Mouse (Mus musculus) ovary, postnatal 14 days (tissue): ENCODE results near the gene Polr2j.
A peak's percentile ranks its signal among the peaks of the same experiment; 100 is the strongest.
"Not testable (repeated sequence)": the region's sequence is repeated elsewhere in the genome, so short reads cannot be mapped to it uniquely, and the experiment has no call there.

Source experiments
- DNase-seq: peaks from one replicate; pipeline ENCODE4 v3.0.0; 2022; ENCODE audit warnings: low spot score

The Polr2j gene

DNA sequence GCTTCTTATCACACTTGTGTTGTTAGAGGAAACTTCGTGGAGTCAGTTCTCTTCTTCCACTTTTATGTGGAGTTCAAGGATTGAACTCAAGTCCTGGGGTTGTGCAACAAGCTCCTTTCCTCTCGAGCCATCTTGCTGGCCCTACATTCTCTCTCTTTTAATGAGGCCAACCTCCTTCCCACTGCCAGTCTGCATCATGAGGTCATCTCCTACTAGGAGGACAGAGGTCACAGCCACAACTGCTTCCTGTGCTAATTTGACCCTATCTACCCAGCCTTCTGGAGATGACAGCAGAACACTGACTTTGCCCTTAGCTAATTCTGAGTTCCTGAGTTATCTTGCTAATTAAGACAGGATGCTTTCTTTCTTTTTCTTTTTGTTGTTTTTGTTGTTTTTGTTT is 7.9 kb upstream of the Polr2j start:
- DNase-seq = no peak

DNA sequence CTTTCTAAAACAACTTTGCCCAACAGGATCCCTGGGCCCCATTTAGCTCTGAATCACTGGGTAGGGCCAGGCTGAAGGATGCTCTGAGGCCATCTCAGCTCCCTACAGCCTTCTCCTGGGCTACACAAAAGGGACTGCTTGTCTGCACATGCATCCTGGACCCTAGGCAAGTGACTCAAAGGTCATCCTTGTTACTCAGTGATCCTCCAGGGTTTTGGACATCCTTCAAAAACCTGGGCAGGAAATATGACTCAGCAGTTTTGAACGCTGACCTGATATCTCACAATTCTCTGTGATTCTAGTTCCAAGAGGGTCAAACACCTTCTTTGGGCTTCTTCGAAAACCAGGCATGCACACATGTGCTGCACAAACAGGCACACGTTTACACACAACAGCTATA is 7.4 kb upstream of the Polr2j start:
- DNase-seq = no peak

DNA sequence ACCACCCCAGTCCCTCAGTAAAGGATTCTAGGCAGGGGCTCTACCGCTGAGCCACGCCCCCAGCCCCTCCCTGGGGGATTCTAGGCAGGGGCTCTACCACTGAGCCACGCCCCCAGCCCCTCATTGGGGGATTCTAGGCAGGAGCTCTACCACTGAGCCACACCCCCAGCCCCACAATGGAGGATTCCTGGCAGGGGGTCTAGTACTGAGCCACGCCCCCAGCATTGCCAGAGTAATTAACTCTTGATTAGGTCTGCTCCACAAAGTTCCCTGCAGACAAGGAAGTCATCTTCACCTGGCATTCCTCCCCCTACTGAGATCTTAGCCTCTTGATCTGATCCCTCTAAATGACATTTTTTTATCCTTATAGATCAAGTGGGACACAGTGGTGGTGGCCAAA is 2.9 kb upstream of the Polr2j start:
- DNase-seq = not testable (repeated sequence)

DNA sequence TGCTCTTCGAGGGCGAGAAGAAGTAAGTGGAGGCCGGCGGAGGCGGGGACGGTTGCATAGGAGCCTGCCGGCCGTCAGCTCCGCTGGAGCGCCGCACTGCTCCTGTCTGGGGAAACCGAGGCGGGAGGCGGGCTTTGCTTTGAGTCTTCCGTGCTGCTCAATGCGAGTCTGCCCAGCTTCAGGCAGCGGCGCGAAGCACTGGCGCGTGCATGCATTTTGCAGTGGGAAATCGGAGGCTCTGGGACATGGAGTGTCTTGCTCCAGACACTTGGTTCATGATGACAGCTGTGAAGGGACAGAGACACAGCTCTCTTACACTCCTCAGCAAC is 317 bp downstream of the Polr2j start:
- no peak for DNase-seq

DNA sequence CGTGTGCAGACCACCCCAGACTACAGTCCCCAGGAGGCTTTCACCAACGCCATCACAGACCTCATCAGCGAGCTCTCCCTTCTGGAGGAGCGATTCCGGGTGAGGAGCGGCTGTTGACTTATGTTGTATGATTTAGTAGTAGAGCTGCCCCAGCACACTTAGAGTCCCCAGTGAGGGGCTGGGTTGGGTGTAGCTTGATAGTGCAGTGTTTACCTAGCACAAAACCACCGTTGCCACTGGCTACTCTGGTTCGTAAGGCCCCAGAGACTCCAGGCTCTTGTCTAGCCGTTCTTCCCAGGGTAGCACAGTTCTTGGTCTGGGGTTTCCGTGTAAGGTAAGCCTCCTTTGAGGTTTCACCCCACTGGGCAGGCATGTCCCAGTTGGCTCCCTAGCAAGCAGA is 5.7 kb downstream of the Polr2j start:
- no peak for DNase-seq

DNA sequence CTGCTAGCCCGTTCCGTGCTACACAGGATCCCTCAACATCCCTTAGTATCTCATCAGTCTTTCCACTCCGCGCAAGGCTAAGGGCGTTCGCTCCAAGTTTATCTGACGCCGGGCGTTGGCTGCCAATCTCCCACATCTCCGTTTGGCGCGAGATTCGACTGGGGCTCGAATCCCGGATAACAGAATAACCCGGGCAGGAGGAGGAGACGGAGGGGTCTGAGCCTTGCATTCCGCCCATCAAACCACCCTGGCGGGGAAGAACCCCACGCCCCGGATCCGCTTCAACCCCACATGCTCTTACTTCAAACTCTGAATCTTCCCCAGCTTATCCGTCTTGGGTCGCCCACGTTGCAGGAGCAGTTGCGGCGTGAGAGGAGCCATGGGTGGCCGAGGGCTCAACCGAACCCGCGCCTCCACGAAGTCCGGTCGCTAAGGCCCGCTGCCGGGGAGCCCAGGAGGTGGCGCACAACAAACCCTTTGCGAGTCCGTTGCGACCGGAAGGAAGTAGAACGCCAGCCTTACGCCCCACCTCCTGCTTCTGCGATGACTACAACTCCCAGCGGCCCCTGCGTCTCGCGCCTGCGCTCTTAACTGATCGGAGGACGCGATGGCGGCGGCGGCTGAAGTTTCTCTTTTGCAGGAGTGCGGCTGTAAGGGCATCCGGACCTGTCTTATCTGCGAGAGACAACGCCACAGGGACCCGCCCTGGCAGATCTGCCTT is 19.3 kb downstream of the Polr2j start, which contains the start of the genes Lrwd1 and Alkbh4:
Lrwd1 (minus strand) TSS at position 504 of the 721 bp plus-strand sequence.
Alkbh4 (plus strand) TSS at position 576 of the 721 bp plus-strand sequence.
- DNase-seq = peak; percentile 89

DNA sequence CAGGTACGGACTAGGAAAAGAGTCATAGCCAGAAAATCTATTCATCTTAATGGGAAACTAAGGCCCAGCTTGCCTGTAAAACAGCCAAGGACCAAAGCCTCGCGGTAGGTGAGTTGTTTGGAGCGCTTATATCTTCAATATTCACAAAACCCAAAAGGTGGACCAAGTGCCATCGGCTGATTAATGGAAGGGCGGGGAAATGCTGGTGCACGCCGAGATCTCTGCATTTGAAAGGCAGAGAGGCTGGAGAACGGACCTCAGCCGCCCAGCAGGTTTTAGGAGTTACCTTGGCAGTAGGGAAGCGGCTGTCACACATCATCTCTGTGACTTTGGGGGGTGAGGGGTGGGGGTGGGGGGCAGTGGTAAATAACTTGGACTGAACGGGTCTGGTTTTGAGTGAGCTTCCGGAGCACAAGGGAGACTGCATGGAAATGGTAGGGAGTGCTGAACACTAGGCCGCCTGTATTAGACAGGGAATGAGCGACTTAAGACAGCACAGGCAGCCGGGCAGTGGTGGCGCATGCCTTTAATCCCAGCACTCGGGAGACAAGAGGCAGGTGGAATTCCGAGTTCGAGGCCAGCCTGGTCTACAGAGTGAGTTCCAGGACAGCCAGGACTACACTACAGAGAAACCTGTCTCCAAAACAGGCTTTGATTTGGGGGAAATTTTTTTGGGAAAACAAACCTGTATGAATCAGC is 20.0 kb downstream of the Polr2j start:
- DNase-seq = no peak

DNA sequence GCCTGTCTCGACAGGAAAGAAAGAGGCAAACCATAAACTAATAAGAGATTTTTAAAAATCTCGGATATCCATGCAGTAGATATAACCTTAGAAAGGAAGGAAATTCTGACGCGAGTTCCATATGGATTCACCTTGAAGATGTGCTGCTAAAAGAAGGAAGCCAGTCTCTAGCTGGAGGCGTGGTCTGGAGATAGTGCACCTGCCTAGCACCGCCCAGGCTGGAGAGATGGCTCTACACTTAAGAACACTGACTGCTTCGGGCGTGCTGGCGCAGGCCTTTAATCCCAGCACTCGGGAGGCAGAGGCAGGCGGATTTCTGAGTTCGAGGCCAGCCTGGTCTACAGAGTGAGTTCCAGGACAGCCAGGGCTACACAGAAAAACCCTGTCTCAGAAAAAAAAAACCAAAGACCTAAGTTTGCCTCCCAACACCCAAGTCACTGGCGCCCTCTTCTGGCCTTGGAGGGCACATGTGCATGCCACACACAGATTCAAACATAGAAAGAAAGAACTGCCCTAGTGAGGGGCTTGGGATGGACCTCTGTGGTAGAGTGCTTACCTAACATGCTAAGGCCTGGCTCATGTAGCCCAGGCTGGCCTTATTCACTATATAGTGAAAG is 21.3 kb downstream of the Polr2j start:
- no peak for DNase-seq

DNA sequence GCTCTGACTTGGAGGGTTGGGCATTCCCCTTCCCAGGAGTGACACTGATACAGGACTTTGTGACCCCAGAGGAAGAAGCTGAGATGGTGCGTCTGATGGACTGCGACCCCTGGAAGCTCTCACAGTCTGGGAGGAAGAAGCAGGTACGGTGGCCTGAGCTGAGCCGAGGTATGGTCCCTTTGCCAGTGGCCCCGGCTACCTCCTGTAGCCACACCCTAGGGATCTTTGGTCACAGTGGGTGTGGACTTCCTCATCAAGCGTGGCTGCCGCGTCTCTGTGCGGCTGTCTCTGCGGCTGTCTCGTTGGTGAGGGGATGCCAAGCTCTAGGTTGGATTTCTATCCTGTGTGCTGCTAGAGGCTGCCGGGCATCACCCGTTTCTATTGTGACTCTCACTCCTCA is 23.0 kb downstream of the Polr2j start:
- no peak for DNase-seq

DNA sequence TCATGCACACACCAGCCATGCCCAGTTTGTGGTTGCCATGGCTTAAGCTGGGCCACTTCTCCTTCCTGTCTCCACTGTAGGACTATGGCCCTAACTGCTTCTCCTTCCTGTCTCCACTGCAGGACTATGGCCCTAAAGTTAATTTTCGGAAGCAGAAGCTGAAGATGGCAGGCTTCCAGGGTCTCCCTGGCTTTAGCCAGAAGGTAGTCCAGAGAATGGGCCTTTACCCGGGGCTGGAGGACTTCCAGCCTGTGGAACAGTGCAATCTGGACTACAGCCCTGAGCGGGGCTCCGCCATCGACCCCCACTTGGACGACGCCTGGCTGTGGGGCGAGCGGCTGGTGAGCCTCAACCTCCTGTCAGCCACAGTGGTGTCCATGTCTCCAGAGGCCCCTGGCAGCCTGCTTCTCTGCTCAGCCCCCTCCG is 23.6 kb downstream of the Polr2j start:
- no peak for DNase-seq

DNA sequence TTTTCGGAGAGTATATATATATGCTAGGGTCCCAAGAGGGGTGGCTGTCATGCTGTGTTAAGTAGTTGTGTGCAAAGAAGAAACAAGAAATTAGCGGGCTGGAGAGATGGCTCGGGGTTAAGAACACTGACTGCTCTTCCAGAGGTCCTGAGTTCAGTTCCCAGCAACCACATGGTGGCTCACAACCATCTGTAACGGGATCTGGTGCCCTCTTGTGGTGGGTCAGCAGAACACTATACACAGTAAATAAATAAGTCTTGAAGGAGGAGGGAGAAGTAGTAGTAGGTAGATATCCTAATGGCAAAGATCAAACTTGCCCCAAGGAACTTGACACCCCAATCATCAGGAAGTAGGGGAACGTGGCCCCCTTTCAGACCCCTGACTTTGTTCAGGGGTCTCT is 26.3 kb downstream of the Polr2j start:
- no peak for DNase-seq

DNA sequence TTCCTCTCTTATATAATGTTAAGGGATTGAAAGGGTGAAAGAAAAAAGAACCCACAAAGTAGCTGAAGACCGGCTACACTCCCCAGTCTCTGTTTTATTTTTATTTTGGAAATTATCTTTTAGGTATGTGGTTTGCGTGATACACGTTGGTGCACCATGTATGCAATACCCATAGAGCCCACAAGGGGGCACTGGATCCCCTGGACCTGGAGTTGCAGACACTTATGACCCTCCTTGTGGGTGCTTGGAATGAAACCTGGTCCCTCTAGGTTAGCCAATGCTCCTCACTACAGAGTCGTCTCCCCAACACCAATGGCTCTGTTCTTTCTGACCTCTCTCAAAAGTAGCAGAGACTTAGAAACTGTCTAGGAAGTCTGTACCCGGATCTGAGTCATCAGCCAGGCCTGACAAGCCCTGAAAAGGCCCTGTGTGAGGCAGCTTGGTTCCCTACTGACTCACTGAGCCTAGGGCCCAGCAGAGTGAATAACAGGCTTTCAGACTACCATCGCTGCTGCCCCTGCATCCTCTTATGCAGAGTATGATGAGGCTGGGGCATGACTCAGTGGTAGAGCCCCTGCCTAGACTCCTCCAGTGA is 26.8 kb downstream of the Polr2j start:
- DNase-seq = no peak

DNA sequence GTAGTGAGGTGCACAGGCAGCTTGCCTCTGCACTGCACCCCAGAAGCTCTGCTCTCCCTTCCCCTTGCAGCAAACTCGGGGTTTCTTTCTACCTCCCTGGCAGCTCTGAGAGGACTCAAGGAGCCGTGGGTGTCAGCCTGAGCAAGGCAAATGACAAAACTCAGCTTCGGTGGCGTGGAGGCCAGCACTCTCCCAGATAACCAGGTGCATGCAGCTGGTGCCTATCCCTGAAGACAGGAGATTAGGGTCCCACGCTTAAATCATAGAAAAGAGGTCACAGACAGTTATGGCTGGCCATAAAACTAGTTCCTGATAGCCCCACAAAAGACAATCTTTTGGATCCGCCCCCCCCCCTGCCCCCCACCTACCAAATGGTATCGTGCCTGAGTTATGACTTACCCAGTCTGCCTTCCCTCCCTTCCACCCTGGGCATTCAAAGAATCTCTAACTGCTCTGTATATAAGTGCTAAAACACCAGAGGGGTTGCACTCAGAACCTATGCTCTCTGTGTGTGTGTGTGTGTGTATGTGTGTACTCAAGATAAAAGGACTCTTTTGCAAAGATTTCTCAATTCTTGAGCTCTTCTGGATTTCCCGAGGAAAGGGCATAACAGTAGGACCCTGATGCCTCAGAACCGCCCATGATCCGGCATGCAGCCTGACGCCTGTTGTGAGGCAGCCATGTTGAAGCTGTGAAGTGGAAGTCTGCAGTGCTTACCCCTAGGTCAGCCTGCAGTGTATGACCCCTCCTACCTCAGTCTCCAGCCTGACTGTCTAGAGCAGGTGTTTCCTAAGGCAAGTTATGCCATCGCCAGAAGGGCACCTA is 28.4 kb downstream of the Polr2j start:
- no peak for DNase-seq

DNA sequence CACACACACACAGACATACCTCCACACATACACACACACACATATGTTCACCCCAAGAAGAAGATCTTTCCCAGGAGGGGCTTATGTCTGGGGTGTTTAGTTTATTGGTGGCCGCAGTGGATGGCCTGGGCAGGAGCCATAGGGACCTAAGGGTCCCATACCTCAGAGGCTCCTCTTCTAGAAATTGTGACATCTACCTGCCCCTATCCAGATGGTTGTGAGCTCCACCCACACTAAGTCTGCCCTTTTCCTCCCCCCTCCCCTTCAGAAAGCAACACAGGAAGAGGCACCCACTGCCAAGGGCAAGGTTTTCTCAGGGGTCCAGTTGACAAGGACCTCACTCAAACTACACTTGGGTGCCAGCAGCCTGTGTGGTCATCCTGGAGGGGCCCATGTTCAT is 30.5 kb downstream of the Polr2j start:
- no peak for DNase-seq

DNA sequence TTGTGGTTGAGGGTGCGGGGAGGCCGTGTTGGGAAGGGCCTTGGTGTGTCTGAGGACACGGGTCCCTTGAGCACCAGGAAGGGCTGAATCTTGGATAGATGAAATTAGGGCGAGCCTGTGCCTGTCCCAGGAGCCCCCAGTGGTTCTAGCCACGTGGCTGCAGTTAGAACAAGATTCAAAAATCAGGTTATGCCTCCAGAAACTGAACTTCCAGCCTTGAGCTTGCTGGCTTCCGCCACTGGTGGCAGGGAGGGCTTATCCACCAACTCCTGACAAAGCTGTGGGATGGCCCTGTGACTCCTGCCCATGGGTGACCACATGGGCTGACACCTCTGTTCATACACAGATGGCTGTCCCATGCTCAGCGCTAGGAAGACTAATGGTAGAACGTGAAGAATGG is 31.3 kb downstream of the Polr2j start:
- no peak for DNase-seq

DNA sequence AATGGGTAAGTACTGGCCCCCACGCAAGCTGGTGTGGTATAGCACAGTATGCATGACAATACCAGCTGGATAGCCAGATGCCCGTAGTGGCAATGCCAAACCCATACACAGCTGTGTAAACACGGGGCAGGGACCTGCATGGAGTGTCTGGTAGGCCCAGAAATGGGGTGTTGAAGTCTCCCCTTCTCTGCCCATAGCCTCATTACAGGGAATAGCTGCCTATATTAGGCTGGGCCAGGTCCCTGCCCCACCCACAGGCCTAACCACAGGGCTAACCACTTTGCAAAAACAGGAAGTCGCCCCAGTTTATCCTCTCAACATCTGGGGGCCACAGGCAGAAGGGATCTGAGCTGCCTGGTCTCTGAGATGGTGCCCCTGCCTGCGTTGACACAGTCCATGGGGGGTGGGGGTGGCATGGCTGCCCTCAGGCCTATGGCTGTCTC is 32.7 kb downstream of the Polr2j start:
- DNase-seq = not testable (repeated sequence)

DNA sequence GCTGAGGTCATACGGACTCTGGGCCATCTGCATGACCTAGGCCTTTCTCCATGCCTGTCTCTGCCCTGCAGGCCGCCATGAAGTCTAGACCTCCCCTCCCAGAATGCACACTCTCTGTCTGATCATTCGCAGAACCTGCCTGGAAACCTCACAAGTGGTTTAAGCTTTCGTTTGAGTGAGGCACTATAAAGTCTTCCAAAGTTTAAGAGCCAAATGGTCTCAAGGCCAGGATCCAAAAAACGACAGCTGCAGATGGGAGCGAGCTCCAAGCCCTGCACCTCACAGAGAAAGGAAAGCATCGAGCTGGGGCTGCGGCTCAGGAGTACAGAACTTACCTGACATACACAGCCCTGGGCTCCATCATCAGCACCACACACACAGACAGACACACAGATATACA is 35.9 kb downstream of the Polr2j start:
- no peak for DNase-seq

DNA sequence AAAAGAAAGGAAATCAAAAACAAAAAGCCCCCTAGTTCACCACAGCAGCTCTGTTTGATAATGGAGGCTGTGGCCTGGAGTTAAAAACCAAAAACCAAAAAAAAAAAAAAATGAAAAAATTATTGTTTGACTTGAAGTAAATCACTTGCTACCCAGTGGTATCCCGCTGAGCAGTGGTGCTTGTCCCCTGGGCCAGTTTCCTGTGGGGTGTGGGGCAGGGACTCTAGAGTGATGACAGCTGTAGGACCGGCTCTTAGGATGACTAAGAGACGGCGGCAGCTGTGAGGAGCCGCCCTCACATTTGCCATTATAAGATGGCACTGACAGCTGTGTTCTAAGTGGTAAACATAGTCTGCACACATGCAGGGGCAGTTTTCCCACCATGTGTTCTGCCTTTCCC is 39.0 kb downstream of the Polr2j start:
- DNase-seq = no peak

DNA sequence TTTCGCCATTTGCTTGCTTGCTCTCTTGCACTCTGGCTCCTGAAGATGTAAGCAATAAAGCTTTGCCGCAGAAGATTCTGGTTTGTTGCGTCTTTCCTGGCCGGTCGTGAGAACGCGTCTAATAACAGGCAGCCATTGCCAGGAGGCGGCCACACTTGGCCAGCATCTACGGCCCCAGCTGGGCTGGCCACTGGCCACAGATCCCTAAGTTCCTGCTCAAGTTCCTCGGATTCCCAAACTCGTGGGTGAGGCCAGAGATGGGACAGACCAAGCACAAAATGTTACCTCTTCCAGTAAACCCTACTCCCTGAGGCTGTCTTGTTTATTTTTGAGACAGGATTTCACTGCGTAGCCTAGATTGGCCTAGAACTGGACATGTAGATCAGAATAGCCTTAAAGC is 43.7 kb downstream of the Polr2j start:
- DNase-seq = not testable (repeated sequence)

DNA sequence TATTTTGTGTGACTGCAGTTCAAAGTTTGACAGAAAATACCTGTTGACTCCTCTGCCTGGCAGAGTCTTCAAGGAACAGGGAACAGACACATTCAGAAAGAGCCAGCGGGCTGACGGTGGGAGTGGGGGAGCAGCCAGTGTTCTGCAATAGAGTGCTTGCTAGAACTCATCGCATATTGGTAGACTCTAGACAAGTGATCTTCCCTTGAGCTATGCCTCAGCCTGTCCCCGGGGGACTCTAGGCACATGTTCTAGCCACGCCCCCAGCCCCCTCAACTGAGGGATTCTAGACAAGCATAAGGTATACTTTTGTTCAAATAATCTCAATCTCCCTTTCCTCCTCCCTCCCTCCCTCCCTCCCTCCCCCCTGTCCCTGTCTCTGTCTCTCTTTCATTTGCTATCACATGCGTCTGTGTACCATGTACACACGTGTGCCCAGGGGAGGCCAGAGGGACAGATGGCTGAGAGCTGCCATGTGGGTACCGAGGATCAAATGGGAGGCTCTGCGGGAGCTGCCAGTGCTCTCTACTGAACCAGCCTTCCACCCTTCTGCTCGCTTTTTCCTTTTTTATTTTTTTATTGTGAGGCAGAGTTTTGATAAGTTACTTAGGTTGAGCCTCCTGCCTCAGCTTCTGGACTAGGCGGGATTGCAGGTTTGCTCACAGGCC is 47.5 kb downstream of the Polr2j start:
- DNase-seq = no peak

DNA sequence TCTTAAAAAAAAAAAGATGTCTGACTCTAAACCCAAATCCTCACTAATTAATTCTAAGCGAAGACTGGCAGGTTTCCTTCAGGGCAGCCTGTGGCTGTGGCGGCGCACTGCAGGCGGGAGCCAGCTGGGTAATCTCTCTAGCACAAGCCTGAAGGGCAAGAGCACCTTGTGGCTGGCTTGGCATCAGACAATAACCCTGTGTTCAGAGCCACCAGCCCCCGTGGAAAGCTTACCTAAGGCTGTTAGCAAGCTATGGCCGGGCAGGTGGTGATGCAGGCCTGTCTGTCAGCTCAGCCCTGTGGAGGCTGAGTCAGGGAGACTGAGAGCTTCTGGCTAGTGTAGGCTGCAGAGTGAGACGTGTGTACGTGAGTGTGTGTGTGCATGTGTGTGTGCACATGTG is 48.8 kb downstream of the Polr2j start:
- DNase-seq = no peak
